Mouse (Mus musculus) heart, embryonic 10.5 days (tissue): ENCODE measurements at regions not wholly inside any gene's neighbourhood (a gene's known extent, or its start where the extent isn't known, plus 50 kb on each side); places are given as distances from the start of the nearest gene placed in this dataset.

Source experiments
- DNase-seq: peaks from one replicate; pipeline ENCODE4 v3.0.0-alpha.2; 2017; ENCODE audit warnings: low spot score
- H3K27ac ChIP-seq: fragments of 300-500 bp; sonication (generic); 2 replicates; pipeline ENCODE4 v1.5.1; 2016; ENCODE audit warnings: mild to moderate bottlenecking
- H3K27me3 ChIP-seq: fragments of 300-500 bp; sonication (generic); 2 replicates; pipeline ENCODE4 v1.6.1; 2016; ENCODE audit warnings: mild to moderate bottlenecking; ENCODE audit not compliant: poor library complexity, insufficient read depth, severe bottlenecking
- H3K36me3 ChIP-seq: fragments of 300-500 bp; sonication (generic); 2 replicates; pipeline ENCODE4 v1.6.1; 2016; ENCODE audit warnings: mild to moderate bottlenecking, moderate library complexity
- H3K4me1 ChIP-seq: fragments of 300-500 bp; sonication (generic); 2 replicates; pipeline ENCODE4 v1.6.1; 2016; ENCODE audit warnings: mild to moderate bottlenecking
- H3K4me3 ChIP-seq: fragments of 300-500 bp; sonication (generic); 2 replicates; pipeline ENCODE4 v1.5.1; 2016; ENCODE audit warnings: mild to moderate bottlenecking, moderate library complexity
- H3K9me3 ChIP-seq: fragments of 300-500 bp; sonication (generic); 2 replicates; pipeline ENCODE4 v1.6.1; 2016; ENCODE audit warnings: mild to moderate bottlenecking, moderate library complexity
- WGBS: fragments of 180-500 bp; shearing (Covaris S2); methylation state at CpG from one replicate; pipeline ENCODE4 v1.1.7; 2016; 5-methylcytosine and 5-hydroxymethylcytosine counted together

- Histone ChIP-seq H3K4me3 (no peak overlapping the region), H3K27me3 (no peaks in the 10 kb centered on the region), H3K9me3 (no peaks in the 10 kb centered on the region), H3K36me3 (no peaks in the 10 kb centered on the region), H3K4me1 (no peaks in the 10 kb centered on the region), H3K27ac (no peak overlapping the region)
- DNase-seq, result no peak
- WGBS, result 86% methylated on average over 3 of the region's 3 CpGs
These were observed 111.3 kb upstream of the Gnao1 start for GRCm38 (mm10) chr8:93698508-93698907.

- DNase-seq, result no peak
These were observed 108.4 kb upstream of the Gnao1 start for GRCm38 (mm10) chr8:93701391-93701790.

GRCm38 (mm10) chr8:93712066-93712706 is 97.6 kb upstream of the Gnao1 start:
- Histone ChIP-seq H3K27me3 (no peaks in the 10 kb centered on the region), H3K4me3 (no peak overlapping the region), H3K4me1 (no peaks in the 10 kb centered on the region), H3K27ac (no peak overlapping the region), H3K36me3 (no peaks in the 10 kb centered on the region), H3K9me3 (no peaks in the 10 kb centered on the region)
- WGBS, result 85% methylated on average over 3 of the region's 3 CpGs
- no peak for DNase-seq

More at GRCm38 (mm10) chr8:93701391-93701790, 108.4 kb upstream of the Gnao1 start:
- WGBS, result 72% methylated on average over 3 of the region's 3 CpGs
- Histone ChIP-seq H3K36me3 (no peaks in the 10 kb centered on the region), H3K9me3 (no peaks in the 10 kb centered on the region), H3K27me3 (no peaks in the 10 kb centered on the region), H3K4me1 (no peaks in the 10 kb centered on the region), H3K4me3 (no peak overlapping the region), H3K27ac (no peak overlapping the region)

- no peaks in the 10 kb centered on the region for H3K36me3 ChIP-seq
- DNase-seq, result no peak
- no peak overlapping the region for H3K27ac ChIP-seq
- H3K4me1 ChIP-seq, result no peaks in the 10 kb centered on the region
- H3K27me3 ChIP-seq, result no peaks in the 10 kb centered on the region
- WGBS, result 71% methylated on average over 2 of the region's 2 CpGs
- H3K9me3 ChIP-seq, result no peaks in the 10 kb centered on the region
- no peak overlapping the region for H3K4me3 ChIP-seq
These were observed 96.5 kb upstream of the Gnao1 start for GRCm38 (mm10) chr8:93713221-93713620.

- WGBS, result 87% methylated on average over 15 of the region's 15 CpGs
- DNase-seq, result no peak
- Histone ChIP-seq H3K27me3 (no peaks in the 10 kb centered on the region), H3K4me1 (peaks cover 7% of the 10 kb centered on the region; the same call in 1 of the 2 replicates), H3K36me3 (no peaks in the 10 kb centered on the region), H3K4me3 (no peak overlapping the region), H3K27ac (no peak overlapping the region), H3K9me3 (no peaks in the 10 kb centered on the region)
These were observed 84.8 kb upstream of the Gnao1 start for GRCm38 (mm10) chr8:93724896-93725489.

GRCm38 (mm10) chr8:93729124-93729930 is 80.4 kb upstream of the Gnao1 start:
- H3K4me3 ChIP-seq, result no peak overlapping the region
- peaks cover 1% of the 10 kb centered on the region; the same call in 1 of the 2 replicates for H3K4me1 ChIP-seq
- H3K27ac ChIP-seq, result no peak overlapping the region
- no peaks in the 10 kb centered on the region for H3K9me3 ChIP-seq
- no peaks in the 10 kb centered on the region for H3K36me3 ChIP-seq
- H3K27me3 ChIP-seq, result no peaks in the 10 kb centered on the region
- WGBS, result 74% methylated on average over 15 of the region's 15 CpGs
- no peak for DNase-seq

GRCm38 (mm10) chr8:93730738-93731700 is 78.7 kb upstream of the Gnao1 start:
- H3K4me3 ChIP-seq, result no peak overlapping the region
- H3K27ac ChIP-seq, result no peak overlapping the region
- H3K9me3 ChIP-seq, result no peaks in the 10 kb centered on the region
- 82% methylated on average over 14 of the region's 14 CpGs for WGBS
- no peak for DNase-seq
- no peaks in the 10 kb centered on the region for H3K36me3 ChIP-seq
- H3K27me3 ChIP-seq, result no peaks in the 10 kb centered on the region
- peaks cover 5% of the 10 kb centered on the region; the same call in 1 of the 2 replicates for H3K4me1 ChIP-seq

GRCm38 (mm10) chr8:93734818-93735217 is 74.9 kb upstream of the Gnao1 start:
- 64% methylated on average over 4 of the region's 4 CpGs for WGBS
- H3K27me3 ChIP-seq, result no peaks in the 10 kb centered on the region
- no peaks in the 10 kb centered on the region for H3K36me3 ChIP-seq
- H3K4me1 ChIP-seq, result peaks cover 5% of the 10 kb centered on the region; the same call in 1 of the 2 replicates
- no peaks in the 10 kb centered on the region for H3K9me3 ChIP-seq
- peak overlapping the region; percentile 12; the same call in 1 of the 2 replicates for H3K27ac ChIP-seq
- DNase-seq, result no peak
- H3K4me3 ChIP-seq, result no peak overlapping the region

GRCm38 (mm10) chr8:93740281-93740680 is 69.5 kb upstream of the Gnao1 start:
- H3K4me3 ChIP-seq, result no peak overlapping the region
- no peak for DNase-seq
- no peak overlapping the region for H3K27ac ChIP-seq
- no peaks in the 10 kb centered on the region for H3K4me1 ChIP-seq
- no peaks in the 10 kb centered on the region for H3K9me3 ChIP-seq
- no peaks in the 10 kb centered on the region for H3K27me3 ChIP-seq
- H3K36me3 ChIP-seq, result no peaks in the 10 kb centered on the region
- 77% methylated on average over 3 of the region's 3 CpGs for WGBS

GRCm38 (mm10) chr8:93748720-93749119 is 61.0 kb upstream of the Gnao1 start:
- Histone ChIP-seq H3K27ac (no peak overlapping the region), H3K27me3 (no peaks in the 10 kb centered on the region), H3K4me1 (no peaks in the 10 kb centered on the region), H3K4me3 (no peak overlapping the region), H3K36me3 (no peaks in the 10 kb centered on the region), H3K9me3 (no peaks in the 10 kb centered on the region)
- DNase-seq, result no peak
- WGBS, result 63% methylated on average over 1 of the region's 1 CpGs

GRCm38 (mm10) chr8:93750921-93751320 is 58.8 kb upstream of the Gnao1 start:
- no peak for DNase-seq
- Histone ChIP-seq H3K9me3 (no peaks in the 10 kb centered on the region), H3K27ac (no peak overlapping the region), H3K36me3 (no peaks in the 10 kb centered on the region), H3K27me3 (no peaks in the 10 kb centered on the region), H3K4me1 (no peaks in the 10 kb centered on the region), H3K4me3 (no peak overlapping the region)
- 65% methylated on average over 2 of the region's 2 CpGs for WGBS

GRCm38 (mm10) chr8:93755981-93756380 is 53.8 kb upstream of the Gnao1 start:
- H3K4me1 ChIP-seq, result no peaks in the 10 kb centered on the region
- 89% methylated on average over 4 of the region's 4 CpGs for WGBS
- no peaks in the 10 kb centered on the region for H3K36me3 ChIP-seq
- H3K27ac ChIP-seq, result no peak overlapping the region
- H3K27me3 ChIP-seq, result no peaks in the 10 kb centered on the region
- H3K9me3 ChIP-seq, result no peaks in the 10 kb centered on the region
- no peak for DNase-seq
- no peak overlapping the region for H3K4me3 ChIP-seq
